Mouse (Mus musculus): ENCODE data around the gene Best1. TPM values are rescaled to one million over a fixed set of nuclear protein-coding genes. Genes with fewer than 3 reads are reported as not detected.

The Best1 gene
- polyA plus RNA-seq, 1 experiment: 1.2 TPM

- DNase-seq (ENCODE audit: low read depth): no peak
- no peak for TF ChIP-seq POLR2A (IDR thresholded peaks at IDR 0.05; ENCODE audit: borderline replicate concordance, extremely low read depth, insufficient read depth, insufficient read length, poor library complexity, severe bottlenecking)
- no peak for TF ChIP-seq CTCF (IDR thresholded peaks at IDR 0.05; ENCODE audit: borderline replicate concordance, extremely low read depth, insufficient read depth, insufficient read length)
Measured at GRCm38 (mm10) chr19:10011408-10011807, 10.0 kb upstream of the Best1 start.

- TF ChIP-seq POLR2A (IDR thresholded peaks at IDR 0.05; ENCODE audit: borderline replicate concordance, extremely low read depth, insufficient read depth, insufficient read length, poor library complexity, severe bottlenecking) (no peak), CTCF (IDR thresholded peaks at IDR 0.05; ENCODE audit: borderline replicate concordance, extremely low read depth, insufficient read depth, insufficient read length) (no peak)
- DNase-seq (ENCODE audit: low read depth): no peak
Measured at GRCm38 (mm10) chr19:10003696-10004095, 2.3 kb upstream of the Best1 start.

GRCm38 (mm10) chr19:10000330-10000729, 1.1 kb downstream of the Best1 start:
- peak; percentile 66 for DNase-seq (ENCODE audit: low read depth)
- TF ChIP-seq POLR2A (IDR thresholded peaks at IDR 0.05; ENCODE audit: borderline replicate concordance, extremely low read depth, insufficient read depth, insufficient read length, poor library complexity, severe bottlenecking): no peak
- peak; percentile 72; the same call in 1 of the 2 replicates for TF ChIP-seq CTCF (IDR thresholded peaks at IDR 0.05; ENCODE audit: borderline replicate concordance, extremely low read depth, insufficient read depth, insufficient read length)

GRCm38 (mm10) chr19:9998736-9999486, 2.5 kb downstream of the Best1 start:
- DNase-seq (ENCODE audit: low read depth): no peak
- TF ChIP-seq CTCF (IDR thresholded peaks at IDR 0.05; ENCODE audit: borderline replicate concordance, extremely low read depth, insufficient read depth, insufficient read length): no peak
- TF ChIP-seq POLR2A (IDR thresholded peaks at IDR 0.05; ENCODE audit: borderline replicate concordance, extremely low read depth, insufficient read depth, insufficient read length, poor library complexity, severe bottlenecking): no peak

GRCm38 (mm10) chr19:9998063-9998416, 3.4 kb downstream of the Best1 start:
- TF ChIP-seq CTCF (IDR thresholded peaks at IDR 0.05; ENCODE audit: borderline replicate concordance, extremely low read depth, insufficient read depth, insufficient read length) (no peak), POLR2A (IDR thresholded peaks at IDR 0.05; ENCODE audit: borderline replicate concordance, extremely low read depth, insufficient read depth, insufficient read length, poor library complexity, severe bottlenecking) (no peak)
- no peak for DNase-seq (ENCODE audit: low read depth)

GRCm38 (mm10) chr19:9997204-9998062, 4.0 kb downstream of the Best1 start:
- DNase-seq (ENCODE audit: low read depth): no peak
- TF ChIP-seq CTCF (IDR thresholded peaks at IDR 0.05; ENCODE audit: borderline replicate concordance, extremely low read depth, insufficient read depth, insufficient read length) (no peak), POLR2A (IDR thresholded peaks at IDR 0.05; ENCODE audit: borderline replicate concordance, extremely low read depth, insufficient read depth, insufficient read length, poor library complexity, severe bottlenecking) (no peak)

- DNase-seq (ENCODE audit: low read depth): peak; percentile 87
- TF ChIP-seq CTCF (IDR thresholded peaks at IDR 0.05; ENCODE audit: borderline replicate concordance, extremely low read depth, insufficient read depth, insufficient read length) (peak; percentile 86), POLR2A (IDR thresholded peaks at IDR 0.05; ENCODE audit: borderline replicate concordance, extremely low read depth, insufficient read depth, insufficient read length, poor library complexity, severe bottlenecking) (no peak)
Measured at GRCm38 (mm10) chr19:9993036-9993656, 8.3 kb downstream of the Best1 start.

- no peak for DNase-seq (ENCODE audit: low read depth)
- no peak for TF ChIP-seq CTCF (IDR thresholded peaks at IDR 0.05; ENCODE audit: borderline replicate concordance, extremely low read depth, insufficient read depth, insufficient read length)
- TF ChIP-seq POLR2A (IDR thresholded peaks at IDR 0.05; ENCODE audit: borderline replicate concordance, extremely low read depth, insufficient read depth, insufficient read length, poor library complexity, severe bottlenecking): no peak
Measured at GRCm38 (mm10) chr19:9992011-9992958, 9.1 kb downstream of the Best1 start.

- peak; percentile 86 for TF ChIP-seq CTCF (IDR thresholded peaks at IDR 0.05; ENCODE audit: borderline replicate concordance, extremely low read depth, insufficient read depth, insufficient read length)
- no peak for TF ChIP-seq POLR2A (IDR thresholded peaks at IDR 0.05; ENCODE audit: borderline replicate concordance, extremely low read depth, insufficient read depth, insufficient read length, poor library complexity, severe bottlenecking)
Measured at GRCm38 (mm10) chr19:9991304-9991703, 10.1 kb downstream of the Best1 start.

GRCm38 (mm10) chr19:9989884-9990256, 11.6 kb downstream of the Best1 start:
- no peak for TF ChIP-seq POLR2A (IDR thresholded peaks at IDR 0.05; ENCODE audit: borderline replicate concordance, extremely low read depth, insufficient read depth, insufficient read length, poor library complexity, severe bottlenecking)
- no peak for TF ChIP-seq CTCF (IDR thresholded peaks at IDR 0.05; ENCODE audit: borderline replicate concordance, extremely low read depth, insufficient read depth, insufficient read length)
- DNase-seq (ENCODE audit: low read depth): no peak

More at GRCm38 (mm10) chr19:9991304-9991703, 10.1 kb downstream of the Best1 start:
- peak; percentile 79 for DNase-seq (ENCODE audit: low read depth)
